Mouse (Mus musculus) neural tube, embryonic 15.5 days (tissue): ENCODE data around the gene Scn1b. TPM values are rescaled to one million over a fixed set of nuclear protein-coding genes. Genes with fewer than 3 reads are reported as not detected.

Experiments
- ATAC-seq: fragments of 200-750 bp; cut with Nextera tagmentation; 2 replicates; pipeline ENCODE4 v1.8.0; 2017; ENCODE audit warnings: mild to moderate bottlenecking, moderate TSS enrichment, moderate library complexity; ENCODE audit not compliant: low FRiP score
- H3K27ac ChIP-seq: fragments of 300-500 bp; sonication (generic); replicated peaks from 2 replicates; pipeline ENCODE4 v1.5.1; 2015; ENCODE audit warnings: mild to moderate bottlenecking, inconsistent platforms
- H3K27me3 ChIP-seq: fragments of 300-500 bp; sonication (generic); replicated peaks from 2 replicates; pipeline ENCODE4 v1.6.1; 2015; ENCODE audit warnings: inconsistent platforms
- H3K36me3 ChIP-seq: fragments of 300-500 bp; sonication (generic); 2 replicates; pipeline ENCODE4 v1.6.1; 2015; ENCODE audit warnings: inconsistent platforms
- H3K4me1 ChIP-seq: fragments of 300-500 bp; sonication (generic); 2 replicates; pipeline ENCODE4 v1.6.1; 2015; ENCODE audit warnings: inconsistent platforms
- H3K4me2 ChIP-seq: fragments of 300-500 bp; sonication (generic); 2 replicates; pipeline ENCODE4 v1.6.1; 2015; ENCODE audit warnings: inconsistent platforms, mild to moderate bottlenecking, moderate library complexity
- H3K4me3 ChIP-seq: fragments of 300-500 bp; sonication (generic); replicated peaks from 2 replicates; pipeline ENCODE4 v1.5.1; 2015; ENCODE audit warnings: mild to moderate bottlenecking, inconsistent platforms
- H3K9ac ChIP-seq: fragments of 300-500 bp; sonication (generic); replicated peaks from 2 replicates; pipeline ENCODE4 v1.6.1; 2015; ENCODE audit warnings: mild to moderate bottlenecking, inconsistent platforms
- H3K9me3 ChIP-seq: fragments of 300-500 bp; sonication (generic); replicated peaks from 2 replicates; pipeline ENCODE4 v1.6.1; 2016; ENCODE audit warnings: inconsistent platforms
- WGBS: fragments of 180-500 bp; shearing (Covaris S2); methylation state at CpG from one replicate; pipeline ENCODE4 v1.1.7; 2015; ENCODE audit warnings: mixed read lengths; 5-methylcytosine and 5-hydroxymethylcytosine counted together
- polyA plus RNA-seq: library from polyadenylated mRNA; unstranded; fragments of >200 nt; fragmentation: Nextera tagmentation; extraction: Ambion mirVana; gene quantifications from 2 replicates; pipeline ENCODE4 v1.2.1, GENCODE M21; 2015

Gene Scn1b
- polyA plus RNA-seq: 21.1 and 24.8 TPM in 2 replicates

DNA sequence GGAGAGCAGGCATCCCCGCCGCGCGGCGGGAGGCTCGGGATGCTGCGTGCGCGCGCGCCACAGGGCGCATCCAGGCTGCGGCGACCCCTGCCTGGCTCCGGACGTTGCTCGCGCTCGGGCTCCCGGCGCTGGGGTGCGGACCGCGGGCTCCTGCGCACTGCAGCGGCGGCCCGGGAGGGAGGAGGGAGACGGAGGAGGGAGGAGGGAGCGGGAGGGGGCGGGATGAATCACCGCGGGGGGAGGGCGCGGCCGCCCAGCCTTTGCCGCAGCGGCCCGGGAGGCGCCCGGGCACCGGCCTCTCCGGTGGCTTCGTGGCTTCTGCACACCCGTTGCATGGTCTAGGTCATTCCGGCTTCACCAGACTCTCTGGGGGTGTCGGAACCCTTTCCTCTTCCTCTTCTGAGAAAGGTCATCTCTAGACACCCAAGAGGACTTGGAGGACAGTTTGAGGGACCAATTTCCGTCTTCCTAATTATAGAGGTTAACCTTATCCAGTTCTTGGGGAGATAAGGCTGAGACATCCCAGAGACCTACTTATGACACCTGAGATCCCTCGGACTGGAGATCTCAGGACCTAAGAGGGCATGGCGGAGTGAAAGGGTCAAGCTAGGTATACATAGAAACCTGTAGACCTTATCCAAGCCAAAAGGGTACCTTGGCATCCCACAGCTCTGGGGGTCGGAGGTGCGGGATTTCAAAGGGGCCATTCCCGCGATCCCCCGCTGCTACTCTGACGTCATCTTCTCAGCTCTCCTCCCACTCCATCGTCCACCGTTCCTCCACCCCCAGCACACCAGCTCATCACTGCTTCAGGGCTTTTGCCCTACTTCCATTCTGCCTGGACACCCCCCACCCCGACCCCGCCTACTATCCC is at the start of gene Scn1b:
TSS of gene Scn1b (minus strand) at position 153 of the 874 bp plus-strand sequence.
- peaks cover 20% of the 10 kb centered on the region for H3K27me3 ChIP-seq
- peak within 1 kb of the TSS; percentile 83 for H3K4me2 ChIP-seq
- 2% methylated on average over 42 of the region's 60 CpGs for WGBS
- peak within 1 kb of the TSS; percentile 74 for H3K9ac ChIP-seq
- no peaks in the 10 kb centered on the region for H3K9me3 ChIP-seq
- H3K27ac ChIP-seq: peak within 1 kb of the TSS; percentile 43
- peaks cover 38% of the 10 kb centered on the region for H3K36me3 ChIP-seq
- H3K4me1 ChIP-seq: peaks cover 24% of the 10 kb centered on the region
- ATAC-seq: peak; percentile 67
- H3K4me3 ChIP-seq: peak within 1 kb of the TSS; percentile 61

- no peak overlapping the region for H3K4me3 ChIP-seq
- no peak for ATAC-seq
- H3K36me3 ChIP-seq: no peaks in the 10 kb centered on the region
- peaks cover 6% of the 10 kb centered on the region; the same call in 1 of the 2 replicates for H3K4me1 ChIP-seq
- H3K27ac ChIP-seq: no peak overlapping the region
- WGBS: 85% methylated on average over 3 of the region's 3 CpGs
- peaks cover 10% of the 10 kb centered on the region; the same call in 1 of the 2 replicates for H3K27me3 ChIP-seq
- no peak overlapping the region for H3K4me2 ChIP-seq
- H3K9me3 ChIP-seq: no peaks in the 10 kb centered on the region
- no peak overlapping the region for H3K9ac ChIP-seq
These were observed 48.3 kb upstream of the Scn1b start for GRCm38 (mm10) chr7:31175096-31175495.

- H3K4me1 ChIP-seq: peaks cover 6% of the 10 kb centered on the region; the same call in 1 of the 2 replicates
- no peaks in the 10 kb centered on the region for H3K9me3 ChIP-seq
- H3K4me3 ChIP-seq: no peak overlapping the region
- ATAC-seq: no peak
- no peaks in the 10 kb centered on the region for H3K36me3 ChIP-seq
- H3K27me3 ChIP-seq: peaks cover 10% of the 10 kb centered on the region; the same call in 1 of the 2 replicates
- no peak overlapping the region for H3K9ac ChIP-seq
- no peak overlapping the region for H3K27ac ChIP-seq
- H3K4me2 ChIP-seq: no peak overlapping the region
- 88% methylated on average over 8 of the region's 8 CpGs for WGBS
These were observed 47.7 kb upstream of the Scn1b start for GRCm38 (mm10) chr7:31174466-31174865.

DNA sequence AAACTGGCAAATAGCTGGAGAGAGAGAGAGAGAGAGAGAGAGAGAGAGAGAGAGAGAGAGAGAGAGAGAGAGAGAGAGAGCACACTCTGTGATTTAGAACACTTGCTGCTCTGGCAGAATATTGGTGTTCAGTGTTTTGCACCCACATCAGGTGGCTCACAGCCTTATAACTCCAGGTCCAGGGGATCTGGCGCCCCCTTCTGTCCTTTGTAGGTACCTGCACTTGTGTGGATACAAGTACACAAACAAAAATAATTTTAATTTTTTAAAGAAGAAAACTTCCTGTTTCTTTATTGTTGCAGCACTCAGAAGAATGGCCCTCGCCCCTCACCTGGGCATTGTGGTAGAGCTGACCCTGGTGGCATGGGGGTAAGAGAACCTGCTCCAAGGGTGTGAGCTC is 45.4 kb upstream of the Scn1b start:
- Histone ChIP-seq H3K9ac (no peak overlapping the region), H3K27ac (no peak overlapping the region), H3K4me2 (no peak overlapping the region), H3K4me3 (no peak overlapping the region), H3K9me3 (no peaks in the 10 kb centered on the region), H3K36me3 (no peaks in the 10 kb centered on the region), H3K4me1 (peaks cover 6% of the 10 kb centered on the region; the same call in 1 of the 2 replicates), H3K27me3 (no peaks in the 10 kb centered on the region)
- no peak for ATAC-seq
- 19% methylated on average over 2 of the region's 2 CpGs for WGBS

- no peaks in the 10 kb centered on the region for H3K4me1 ChIP-seq
- ATAC-seq: no peak
- WGBS: 97% methylated on average over 9 of the region's 9 CpGs
- no peak overlapping the region for H3K4me2 ChIP-seq
- no peak overlapping the region for H3K27ac ChIP-seq
- no peaks in the 10 kb centered on the region for H3K27me3 ChIP-seq
- no peak overlapping the region for H3K4me3 ChIP-seq
- H3K36me3 ChIP-seq: no peaks in the 10 kb centered on the region
- no peak overlapping the region for H3K9ac ChIP-seq
- H3K9me3 ChIP-seq: no peaks in the 10 kb centered on the region
These were observed 43.7 kb upstream of the Scn1b start for GRCm38 (mm10) chr7:31170520-31170919.

DNA sequence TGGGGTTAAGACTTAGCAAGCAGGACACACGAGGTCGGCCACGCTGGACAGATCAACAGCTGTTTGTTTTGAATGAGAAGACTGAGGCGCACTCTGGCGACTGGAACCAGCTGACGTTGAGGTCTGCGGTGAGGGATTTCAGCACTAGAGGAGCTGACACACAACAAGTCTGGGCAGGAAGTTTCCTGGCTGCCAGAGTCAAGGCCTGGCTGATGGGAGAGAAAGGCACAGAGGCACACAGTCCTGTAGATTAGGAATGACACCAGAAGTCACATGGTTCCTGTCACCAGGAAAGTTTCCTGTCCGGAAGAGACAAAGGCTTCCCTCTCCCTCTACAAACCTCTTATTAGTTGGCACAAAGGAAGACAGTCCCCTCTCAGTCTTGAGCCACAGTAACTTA is 41.6 kb upstream of the Scn1b start:
- no peak overlapping the region for H3K4me2 ChIP-seq
- 72% methylated on average over 8 of the region's 8 CpGs for WGBS
- no peaks in the 10 kb centered on the region for H3K9me3 ChIP-seq
- H3K27me3 ChIP-seq: no peaks in the 10 kb centered on the region
- H3K4me1 ChIP-seq: no peaks in the 10 kb centered on the region
- H3K4me3 ChIP-seq: no peak overlapping the region
- H3K36me3 ChIP-seq: no peaks in the 10 kb centered on the region
- H3K9ac ChIP-seq: no peak overlapping the region
- H3K27ac ChIP-seq: no peak overlapping the region
- ATAC-seq: no peak

- H3K9me3 ChIP-seq: no peaks in the 10 kb centered on the region
These were observed 37.9 kb upstream of the Scn1b start for GRCm38 (mm10) chr7:31164748-31165147.

GRCm38 (mm10) chr7:31163666-31164577 is 37.1 kb upstream of the Scn1b start:
- 57% methylated on average over 3 of the region's 3 CpGs for WGBS
- H3K4me2 ChIP-seq: no peak overlapping the region
- no peak for ATAC-seq

More at GRCm38 (mm10) chr7:31164748-31165147, 37.9 kb upstream of the Scn1b start:
- H3K27me3 ChIP-seq: no peaks in the 10 kb centered on the region
- no peaks in the 10 kb centered on the region for H3K4me1 ChIP-seq
- H3K27ac ChIP-seq: no peak overlapping the region
- H3K4me3 ChIP-seq: no peak overlapping the region
- WGBS: 68% methylated on average over 1 of the region's 1 CpGs
- H3K4me2 ChIP-seq: no peak overlapping the region
- H3K36me3 ChIP-seq: no peaks in the 10 kb centered on the region
- no peak for ATAC-seq
- no peak overlapping the region for H3K9ac ChIP-seq

GRCm38 (mm10) chr7:31162324-31162723 is 35.5 kb upstream of the Scn1b start:
- Histone ChIP-seq H3K27me3 (no peaks in the 10 kb centered on the region), H3K4me1 (no peaks in the 10 kb centered on the region), H3K27ac (no peak overlapping the region), H3K9ac (no peak overlapping the region), H3K4me2 (no peak overlapping the region), H3K36me3 (no peaks in the 10 kb centered on the region), H3K9me3 (no peaks in the 10 kb centered on the region), H3K4me3 (no peak overlapping the region)
- ATAC-seq: no peak
- 69% methylated on average over 11 of the region's 11 CpGs for WGBS

More at GRCm38 (mm10) chr7:31163666-31164577, 37.1 kb upstream of the Scn1b start:
- Histone ChIP-seq H3K9ac (no peak overlapping the region), H3K36me3 (no peaks in the 10 kb centered on the region), H3K4me3 (no peak overlapping the region), H3K27me3 (no peaks in the 10 kb centered on the region), H3K4me1 (no peaks in the 10 kb centered on the region), H3K9me3 (no peaks in the 10 kb centered on the region), H3K27ac (no peak overlapping the region)

DNA sequence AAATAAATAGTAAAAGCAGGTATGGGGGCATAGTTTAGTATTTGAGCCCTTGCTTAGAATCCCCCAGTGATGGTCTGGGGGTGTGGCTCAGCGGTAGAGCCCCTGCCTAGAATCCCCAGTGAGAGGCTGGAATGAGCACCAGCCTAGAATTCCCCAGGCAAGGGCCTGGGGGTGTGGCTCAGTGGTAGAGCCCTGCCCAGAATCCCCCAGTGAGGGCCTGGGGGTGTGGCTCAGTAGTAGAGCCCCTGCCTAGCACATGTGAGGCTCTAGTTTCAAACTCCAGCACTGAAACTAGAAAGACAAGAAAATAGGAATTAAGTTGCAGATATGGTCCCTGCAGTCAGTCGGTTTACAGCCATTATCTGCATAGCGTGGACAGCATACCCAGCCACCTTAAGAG is 35.0 kb upstream of the Scn1b start:
- ATAC-seq: no peak

GRCm38 (mm10) chr7:31161246-31161645 is 34.4 kb upstream of the Scn1b start:
- H3K4me3 ChIP-seq: no peak overlapping the region
- H3K9me3 ChIP-seq: no peaks in the 10 kb centered on the region
- H3K4me1 ChIP-seq: no peaks in the 10 kb centered on the region
- no peak overlapping the region for H3K9ac ChIP-seq
- H3K36me3 ChIP-seq: no peaks in the 10 kb centered on the region
- no peak overlapping the region for H3K27ac ChIP-seq
- no peak overlapping the region for H3K4me2 ChIP-seq
- no peaks in the 10 kb centered on the region for H3K27me3 ChIP-seq
- no peak for ATAC-seq
- WGBS: 79% methylated on average over 3 of the region's 3 CpGs

More for the DNA sequence above, 35.0 kb upstream of the Scn1b start:
- Histone ChIP-seq H3K27me3 (no peaks in the 10 kb centered on the region), H3K9ac (no peak overlapping the region), H3K9me3 (no peaks in the 10 kb centered on the region), H3K4me3 (no peak overlapping the region), H3K4me1 (no peaks in the 10 kb centered on the region), H3K27ac (no peak overlapping the region), H3K4me2 (no peak overlapping the region), H3K36me3 (no peaks in the 10 kb centered on the region)
- WGBS: 67% methylated on average over 3 of the region's 3 CpGs
